Mouse (Mus musculus) embryonic facial prominence, embryonic 13.5 days (tissue): Measurements from ENCODE around the gene Pou5f1. TPM values are rescaled to one million over a fixed set of nuclear protein-coding genes. Genes with fewer than 3 reads are reported as not detected.

Experiments used
- ATAC-seq: fragments of 200-750 bp; cut with Nextera tagmentation; 2 replicates; pipeline ENCODE4 v1.8.0; 2017; ENCODE audit warnings: low read depth; ENCODE audit not compliant: insufficient number of reproducible peaks, insufficient read depth, low FRiP score, low TSS enrichment
- H3K27ac ChIP-seq: fragments of 300-500 bp; sonication (generic); 2 replicates; pipeline ENCODE4 v1.5.1; 2015; ENCODE audit warnings: moderate library complexity, mild to moderate bottlenecking, inconsistent platforms
- H3K27me3 ChIP-seq: fragments of 300-500 bp; sonication (generic); 2 replicates; pipeline ENCODE4 v1.6.1; 2015; ENCODE audit warnings: mild to moderate bottlenecking, inconsistent platforms
- H3K36me3 ChIP-seq: fragments of 300-500 bp; sonication (generic); 2 replicates; pipeline ENCODE4 v1.6.1; 2015; ENCODE audit warnings: mild to moderate bottlenecking, inconsistent platforms
- H3K4me1 ChIP-seq: fragments of 300-500 bp; sonication (generic); 2 replicates; pipeline ENCODE4 v1.6.1; 2015; ENCODE audit warnings: inconsistent platforms
- H3K4me2 ChIP-seq: fragments of 300-500 bp; sonication (generic); 2 replicates; pipeline ENCODE4 v1.6.1; 2015; ENCODE audit warnings: moderate library complexity, mild to moderate bottlenecking, inconsistent platforms
- H3K4me3 ChIP-seq: fragments of 300-500 bp; sonication (generic); 2 replicates; pipeline ENCODE4 v1.5.1; 2015; ENCODE audit warnings: mild to moderate bottlenecking, inconsistent platforms
- H3K9ac ChIP-seq: fragments of 300-500 bp; sonication (generic); 2 replicates; pipeline ENCODE4 v1.6.1; 2015; ENCODE audit warnings: mild to moderate bottlenecking, inconsistent platforms
- H3K9me3 ChIP-seq: fragments of 300-500 bp; sonication (generic); 2 replicates; pipeline ENCODE4 v1.6.1; 2016; ENCODE audit warnings: inconsistent platforms
- WGBS: fragments of 180-500 bp; shearing (Covaris S2); methylation state at CpG from one replicate; pipeline ENCODE4 v1.1.7; 2015; ENCODE audit warnings: mixed read lengths; 5-methylcytosine and 5-hydroxymethylcytosine counted together
- polyA plus RNA-seq: library from polyadenylated mRNA; unstranded; fragments of >200 nt; fragmentation: Nextera tagmentation; extraction: Ambion mirVana; gene quantifications from 2 replicates; pipeline ENCODE4 v1.2.1, GENCODE M21; 2015

The Pou5f1 gene
- polyA plus RNA-seq, 1 experiment from 2014 or later, result not detected

DNA sequence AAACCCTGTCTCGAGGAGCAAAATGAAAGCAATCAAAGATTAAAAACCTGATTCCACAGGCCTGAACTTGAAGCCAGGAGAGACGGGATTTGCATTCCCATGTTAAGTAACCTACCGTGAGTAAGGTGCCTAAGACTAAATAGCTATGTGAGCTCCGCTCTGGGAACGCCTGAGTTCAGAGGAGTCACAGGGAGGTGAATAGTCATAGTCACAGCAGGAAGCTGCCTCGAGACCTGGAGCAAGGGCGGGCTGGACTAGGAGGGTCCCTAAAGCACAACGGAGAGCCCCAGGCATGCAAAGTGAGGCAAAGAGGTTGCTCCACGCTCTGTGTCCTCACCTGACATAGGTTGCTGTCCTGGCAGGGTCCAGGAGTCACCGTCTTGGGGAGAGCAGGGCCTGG lies 33.7 kb downstream of the Pou5f1 start:
- H3K9me3 ChIP-seq, result no peaks in the 10 kb centered on the region
- no peaks in the 10 kb centered on the region for H3K27me3 ChIP-seq
- H3K36me3 ChIP-seq, result no peaks in the 10 kb centered on the region
- H3K4me1 ChIP-seq, result peaks cover 4% of the 10 kb centered on the region
- ATAC-seq, result no peak
- 53% methylated on average over 10 of the region's 10 CpGs for WGBS
- H3K4me2 ChIP-seq, result no peak overlapping the region
- H3K4me3 ChIP-seq, result no peak overlapping the region
- no peak overlapping the region for H3K9ac ChIP-seq
- H3K27ac ChIP-seq, result no peak overlapping the region

DNA sequence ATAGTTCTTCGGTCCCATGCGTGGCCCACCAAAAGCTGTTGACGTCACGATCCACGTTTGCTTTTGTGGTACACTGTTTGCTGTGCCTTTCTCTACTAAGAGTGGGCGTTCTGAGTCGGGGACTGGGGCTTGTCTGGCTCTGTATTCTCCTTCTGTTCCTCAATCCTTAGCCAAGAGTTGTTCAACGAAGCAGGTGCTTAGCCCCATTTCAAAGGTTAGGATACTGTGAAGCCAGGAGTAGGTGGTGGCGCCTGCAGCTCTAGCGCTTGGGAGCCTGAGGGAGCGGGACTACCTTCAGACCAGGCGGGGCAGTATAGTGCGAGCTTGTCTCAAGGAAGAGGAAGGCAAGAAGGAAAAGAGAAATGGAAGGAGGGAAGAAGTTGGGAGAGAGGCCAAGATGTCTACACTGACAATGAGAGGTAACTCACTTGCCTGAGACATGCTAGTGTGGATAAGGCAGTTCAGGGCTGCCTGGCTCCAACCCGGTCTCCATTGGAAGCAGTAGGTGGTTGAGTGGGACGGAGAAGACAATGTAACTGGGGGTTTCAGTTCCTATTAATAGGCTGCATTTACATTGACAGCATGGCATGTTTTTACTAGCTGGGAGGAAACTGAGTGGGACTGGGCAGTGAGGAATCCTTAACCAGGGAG lies 37.1 kb downstream of the Pou5f1 start:
- WGBS, result 81% methylated on average over 15 of the region's 15 CpGs
- peaks cover 3% of the 10 kb centered on the region; the same call in 1 of the 2 replicates for H3K4me1 ChIP-seq
- no peak overlapping the region for H3K4me3 ChIP-seq
- no peaks in the 10 kb centered on the region for H3K36me3 ChIP-seq
- H3K9me3 ChIP-seq, result no peaks in the 10 kb centered on the region
- ATAC-seq, result no peak
- no peak overlapping the region for H3K9ac ChIP-seq
- no peaks in the 10 kb centered on the region for H3K27me3 ChIP-seq
- no peak overlapping the region for H3K4me2 ChIP-seq
- no peak overlapping the region for H3K27ac ChIP-seq

DNA sequence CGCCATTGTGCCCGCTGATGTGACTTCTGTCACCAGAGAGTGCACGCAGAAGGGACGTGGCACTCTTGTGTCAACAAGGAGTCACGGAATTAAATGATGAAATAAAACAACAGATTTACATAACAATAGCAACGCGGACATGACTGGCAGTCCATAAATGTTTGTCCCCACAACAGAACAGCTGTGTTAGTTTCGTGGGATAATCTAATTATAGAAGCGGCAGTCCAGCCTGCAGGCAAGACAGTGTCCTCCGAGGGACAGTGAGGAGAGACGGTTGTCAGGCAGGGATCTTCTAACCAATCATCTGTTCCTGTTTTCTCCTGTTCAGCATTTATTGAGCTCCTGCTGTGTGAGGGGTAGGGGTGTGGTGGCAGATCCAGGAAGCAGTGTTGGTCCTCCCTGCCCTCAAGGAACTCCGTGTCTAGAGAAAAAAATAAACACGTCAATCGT lies 37.6 kb downstream of the Pou5f1 start:
- Histone ChIP-seq H3K27me3 (no peaks in the 10 kb centered on the region), H3K27ac (no peak overlapping the region), H3K36me3 (no peaks in the 10 kb centered on the region), H3K4me2 (no peak overlapping the region), H3K4me1 (peaks cover 3% of the 10 kb centered on the region; the same call in 1 of the 2 replicates), H3K9me3 (no peaks in the 10 kb centered on the region), H3K4me3 (no peak overlapping the region), H3K9ac (no peak overlapping the region)
- WGBS, result 40% methylated on average over 14 of the region's 14 CpGs
- ATAC-seq, result no peak

DNA sequence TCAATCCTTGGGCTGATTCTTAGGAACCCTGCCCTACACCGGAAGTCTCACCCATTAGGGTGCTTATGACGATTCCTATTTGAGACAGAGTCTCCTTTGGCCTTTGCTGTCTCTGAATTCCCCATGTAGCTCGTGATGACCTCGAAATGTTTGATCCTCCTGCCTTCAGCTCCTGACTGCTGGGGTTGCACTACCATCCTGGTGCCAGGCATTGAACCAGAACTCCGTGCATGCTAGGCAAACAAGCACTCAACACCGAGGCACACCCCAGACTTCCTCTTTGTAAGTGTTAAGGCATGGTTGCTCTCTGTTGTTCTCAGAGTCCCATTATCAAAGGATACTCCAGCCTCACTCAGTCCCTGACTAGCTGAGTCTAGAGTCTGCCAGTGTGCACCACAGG lies 38.2 kb downstream of the Pou5f1 start:
- Histone ChIP-seq H3K4me3 (no peak overlapping the region), H3K9ac (no peak overlapping the region), H3K9me3 (no peaks in the 10 kb centered on the region), H3K4me2 (no peak overlapping the region), H3K36me3 (no peaks in the 10 kb centered on the region), H3K27me3 (no peaks in the 10 kb centered on the region), H3K27ac (no peak overlapping the region), H3K4me1 (peaks cover 6% of the 10 kb centered on the region; the same call in 1 of the 2 replicates)
- 74% methylated on average over 6 of the region's 6 CpGs for WGBS
- no peak for ATAC-seq

DNA sequence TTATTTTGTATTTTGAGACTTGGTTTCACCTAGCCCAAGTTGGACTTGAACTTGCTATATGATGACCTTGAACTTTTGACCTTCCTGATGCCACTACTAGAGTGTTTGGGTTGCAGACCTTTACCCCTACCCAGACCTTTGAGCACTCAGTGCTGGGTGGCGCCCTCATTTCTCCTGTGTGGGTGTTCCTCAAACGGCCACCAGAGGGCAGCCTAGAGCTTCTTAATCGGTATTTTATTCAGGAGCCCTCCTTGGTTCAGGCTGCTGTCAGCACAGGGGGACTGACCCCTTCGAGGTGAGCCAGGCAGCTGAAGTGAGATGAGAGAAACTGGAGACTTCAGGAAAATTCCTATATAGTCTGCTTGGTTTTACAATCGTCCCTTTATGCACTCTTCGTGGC lies 38.9 kb downstream of the Pou5f1 start:
- Histone ChIP-seq H3K4me2 (no peak overlapping the region), H3K27me3 (no peaks in the 10 kb centered on the region), H3K27ac (no peak overlapping the region), H3K4me1 (peaks cover 11% of the 10 kb centered on the region), H3K36me3 (no peaks in the 10 kb centered on the region), H3K9ac (no peak overlapping the region), H3K9me3 (no peaks in the 10 kb centered on the region), H3K4me3 (no peak overlapping the region)
- ATAC-seq, result no peak
- WGBS, result 31% methylated on average over 6 of the region's 6 CpGs

DNA sequence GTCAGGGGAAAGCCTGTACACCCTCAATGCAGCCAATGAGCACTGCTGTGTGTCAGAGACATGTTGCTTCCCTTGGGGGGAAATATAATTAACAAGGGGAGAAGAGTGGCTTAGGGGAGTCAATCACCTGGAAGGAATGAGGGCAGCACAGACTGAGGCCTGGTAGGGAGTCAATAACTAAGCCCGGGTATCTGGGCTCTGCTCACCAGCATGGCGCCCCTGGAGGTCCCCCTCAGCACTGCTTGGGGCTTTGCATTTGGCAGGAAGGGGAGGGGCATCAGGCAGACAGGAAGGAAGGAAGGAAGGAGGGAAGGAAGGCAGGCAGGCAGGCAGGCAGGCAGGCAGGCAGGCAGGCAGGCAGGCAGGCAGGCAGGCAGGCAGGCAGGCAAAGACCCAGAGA lies 41.6 kb downstream of the Pou5f1 start:
- Histone ChIP-seq H3K4me2 (no peak overlapping the region), H3K4me1 (peaks cover 17% of the 10 kb centered on the region), H3K9me3 (no peaks in the 10 kb centered on the region), H3K27me3 (no peaks in the 10 kb centered on the region), H3K27ac (no peak overlapping the region), H3K9ac (no peak overlapping the region), H3K36me3 (no peaks in the 10 kb centered on the region), H3K4me3 (no peak overlapping the region)
- ATAC-seq, result no peak
- WGBS, result 55% methylated on average over 2 of the region's 2 CpGs

DNA sequence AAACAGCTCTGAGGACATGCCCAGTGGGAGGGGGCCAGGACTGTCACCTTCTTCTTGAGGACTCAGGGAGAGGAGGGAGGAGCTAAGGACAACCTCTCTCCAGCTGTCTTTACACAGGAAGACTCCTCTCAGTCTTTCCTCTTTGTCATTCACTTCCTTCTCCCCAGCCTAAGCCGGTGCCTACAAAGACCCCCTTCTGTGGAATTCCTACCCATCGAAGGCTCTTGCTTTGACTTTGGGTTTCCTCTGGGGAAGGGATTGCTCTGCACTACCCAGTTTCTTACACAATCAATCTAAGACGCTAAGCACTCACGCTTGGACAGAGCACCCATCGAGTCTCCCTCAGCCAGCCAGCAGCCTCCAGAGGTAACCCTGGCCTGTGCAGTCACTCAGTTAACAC lies 42.8 kb downstream of the Pou5f1 start:
- peaks cover 15% of the 10 kb centered on the region for H3K4me1 ChIP-seq
- peak overlapping the region; percentile 68 for H3K27ac ChIP-seq
- WGBS, result 24% methylated on average over 5 of the region's 5 CpGs
- no peaks in the 10 kb centered on the region for H3K9me3 ChIP-seq
- H3K9ac ChIP-seq, result no peak overlapping the region
- H3K36me3 ChIP-seq, result no peaks in the 10 kb centered on the region
- H3K27me3 ChIP-seq, result no peaks in the 10 kb centered on the region
- ATAC-seq, result no peak
- no peak overlapping the region for H3K4me3 ChIP-seq
- no peak overlapping the region for H3K4me2 ChIP-seq

DNA sequence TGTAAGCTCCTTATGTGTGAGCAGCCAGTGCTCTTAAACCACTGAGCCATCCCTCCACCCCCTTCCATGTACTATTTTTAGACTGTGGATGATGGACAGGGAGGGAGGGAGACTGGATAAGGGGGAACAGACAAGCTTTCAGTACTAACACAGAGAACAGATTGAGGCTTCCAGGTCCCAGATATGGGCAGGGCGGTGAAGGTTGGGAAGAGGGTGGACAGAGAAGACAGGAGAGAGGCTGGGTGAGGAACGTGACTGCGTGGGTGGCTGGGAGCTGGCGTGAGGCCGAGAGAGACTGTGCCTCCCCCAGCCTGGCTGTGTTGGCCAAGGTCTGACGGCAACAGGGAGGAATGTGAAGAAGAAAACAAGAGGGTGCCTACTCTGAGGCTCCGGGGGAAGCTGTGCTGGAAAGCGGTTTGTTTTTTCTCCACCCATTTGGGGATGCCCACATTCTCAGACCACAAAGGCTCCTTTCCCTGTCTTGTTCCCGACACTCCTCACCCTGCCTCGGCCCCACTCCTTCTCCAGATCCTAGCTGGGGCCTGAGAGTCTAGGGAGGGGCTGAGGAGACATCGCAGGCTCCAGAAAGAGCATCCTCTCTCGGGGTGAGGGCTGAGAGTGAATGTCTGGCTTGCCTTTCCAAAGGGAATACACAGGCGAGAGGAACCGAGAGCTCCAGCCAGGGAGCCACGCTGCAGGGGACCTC lies 43.8 kb downstream of the Pou5f1 start:
- Histone ChIP-seq H3K4me2 (peak overlapping the region; percentile 26), H3K9me3 (no peaks in the 10 kb centered on the region), H3K36me3 (no peaks in the 10 kb centered on the region), H3K27me3 (no peaks in the 10 kb centered on the region), H3K9ac (peak overlapping the region; percentile 44; the same call in 1 of the 2 replicates), H3K4me3 (no peak overlapping the region), H3K27ac (peak overlapping the region; percentile 80), H3K4me1 (peaks cover 15% of the 10 kb centered on the region)
- 41% methylated on average over 15 of the region's 15 CpGs for WGBS
- ATAC-seq, result no peak

DNA sequence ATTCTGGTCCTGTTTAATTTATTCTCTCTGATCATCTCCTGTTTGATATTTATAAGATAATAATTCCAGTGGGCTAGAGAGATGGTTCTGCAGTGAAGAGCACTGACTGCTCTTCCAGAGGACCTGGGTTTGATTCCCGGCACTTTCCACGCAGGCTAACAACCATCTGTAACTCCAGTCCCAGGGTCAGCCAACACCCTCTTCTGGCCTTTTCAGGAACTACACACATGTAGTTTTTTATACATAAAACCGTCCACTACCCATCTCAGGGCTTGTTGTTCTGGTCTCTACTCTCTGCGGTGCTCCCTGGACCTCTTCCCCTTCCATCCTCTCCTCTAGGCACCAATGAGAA lies 44.3 kb downstream of the Pou5f1 start:
- Histone ChIP-seq H3K27ac (peak overlapping the region; percentile 80), H3K9ac (no peak overlapping the region), H3K27me3 (no peaks in the 10 kb centered on the region), H3K4me2 (peak overlapping the region; percentile 26; the same call in 1 of the 2 replicates), H3K4me1 (peaks cover 15% of the 10 kb centered on the region), H3K36me3 (no peaks in the 10 kb centered on the region), H3K9me3 (no peaks in the 10 kb centered on the region), H3K4me3 (no peak overlapping the region)
- ATAC-seq, result no peak
- 92% methylated on average over 4 of the region's 4 CpGs for WGBS

DNA sequence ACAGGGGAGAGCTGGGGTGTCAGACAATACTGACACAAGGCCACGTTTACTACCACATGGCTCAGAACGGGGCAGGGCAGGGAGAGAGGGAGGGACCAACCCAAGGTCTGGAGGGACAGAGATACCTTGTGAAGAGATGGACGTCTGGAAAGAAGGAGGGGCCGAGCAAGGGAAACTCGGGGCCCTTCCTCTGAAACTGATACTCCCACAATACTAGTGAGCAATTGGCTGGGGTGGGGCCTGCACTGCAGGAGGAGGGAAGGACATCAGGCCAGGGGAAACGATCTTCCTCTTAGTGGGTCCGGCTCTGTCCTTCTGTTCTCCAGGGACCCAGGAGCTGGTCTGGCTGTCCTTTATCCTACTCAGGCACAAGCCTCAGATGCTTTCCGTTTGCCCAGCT lies 45.1 kb downstream of the Pou5f1 start:
- Histone ChIP-seq H3K4me1 (peaks cover 15% of the 10 kb centered on the region), H3K36me3 (no peaks in the 10 kb centered on the region), H3K27me3 (no peaks in the 10 kb centered on the region), H3K4me3 (no peak overlapping the region), H3K27ac (0 out of 2 replicates have a peak overlapping the region, but pooled peaks have one; percentile 80), H3K9me3 (no peaks in the 10 kb centered on the region), H3K4me2 (no peak overlapping the region), H3K9ac (no peak overlapping the region)
- 54% methylated on average over 8 of the region's 8 CpGs for WGBS
- ATAC-seq, result no peak

DNA sequence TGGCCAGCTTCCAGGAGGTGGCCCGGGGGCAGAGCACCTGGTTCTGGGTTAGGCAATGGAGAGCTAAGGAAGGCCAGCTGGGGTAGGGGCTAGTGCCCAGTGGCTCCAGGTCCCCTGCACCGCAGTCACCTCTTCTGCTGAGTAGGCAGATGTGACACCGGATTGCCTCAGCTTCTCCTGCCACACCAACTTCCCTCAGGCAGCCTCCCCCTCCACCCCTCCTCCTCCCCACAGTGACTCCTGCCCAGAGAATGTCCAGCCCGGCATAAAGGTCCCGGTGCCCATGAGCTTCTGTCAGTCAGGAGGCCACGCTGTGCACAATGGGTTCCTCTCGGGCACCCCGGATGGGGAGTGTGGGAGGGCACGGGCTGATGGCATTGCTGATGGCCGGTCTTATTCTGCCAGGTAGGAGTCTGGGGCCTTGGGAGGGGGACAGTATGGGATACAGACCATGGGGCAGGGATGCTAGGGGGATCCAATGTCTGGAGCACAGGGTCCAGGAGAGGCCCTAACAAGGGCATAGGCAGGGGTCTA lies 46.1 kb downstream of the Pou5f1 start, which contains the start of gene Cdsn:
Cdsn (plus strand) TSS at position 248 of the 534 bp plus-strand sequence.
- WGBS, result 77% methylated on average over 10 of the region's 10 CpGs
- ATAC-seq, result no peak
- H3K4me2 ChIP-seq, result no peak within 1 kb of the TSS
- H3K9ac ChIP-seq, result no peak within 1 kb of the TSS
- H3K4me3 ChIP-seq, result no peak within 1 kb of the TSS
- H3K9me3 ChIP-seq, result no peaks in the 10 kb centered on the region
- H3K4me1 ChIP-seq, result peaks cover 18% of the 10 kb centered on the region
- H3K27me3 ChIP-seq, result no peaks in the 10 kb centered on the region
- H3K36me3 ChIP-seq, result no peaks in the 10 kb centered on the region
- no peak within 1 kb of the TSS for H3K27ac ChIP-seq

DNA sequence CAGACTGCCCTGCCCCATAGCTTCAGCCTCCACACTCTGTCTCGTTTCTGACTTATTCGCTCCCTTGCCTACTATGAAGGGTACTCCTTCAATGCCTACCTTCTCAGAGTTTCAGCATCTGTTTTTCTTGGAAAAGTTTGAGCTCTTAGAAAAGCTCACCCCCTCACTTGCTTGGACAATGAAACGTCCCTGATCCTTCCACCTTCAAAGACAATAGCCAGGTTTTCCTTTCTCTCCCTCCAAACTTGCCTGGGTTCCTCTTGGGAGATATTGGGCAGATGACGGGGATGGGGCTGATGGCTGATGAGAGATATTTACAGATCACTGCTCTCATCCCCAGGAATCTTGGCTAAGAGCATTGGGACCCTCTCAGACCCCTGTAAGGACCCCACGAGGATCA lies 48.5 kb downstream of the Pou5f1 start:
- H3K4me3 ChIP-seq, result no peak overlapping the region
- H3K36me3 ChIP-seq, result no peaks in the 10 kb centered on the region
- no peak overlapping the region for H3K9ac ChIP-seq
- peaks cover 13% of the 10 kb centered on the region for H3K4me1 ChIP-seq
- H3K27me3 ChIP-seq, result no peaks in the 10 kb centered on the region
- no peak overlapping the region for H3K4me2 ChIP-seq
- ATAC-seq, result no peak
- WGBS, result 86% methylated on average over 5 of the region's 5 CpGs
- H3K27ac ChIP-seq, result no peak overlapping the region
- H3K9me3 ChIP-seq, result no peaks in the 10 kb centered on the region
